Mouse (Mus musculus) cortical plate, adult 2 months (tissue): ENCODE data around the gene 1810024B03Rik.

Experiments used
- CTCF ChIP-seq: fragments of 200-500 bp; IDR thresholded peaks from 2 replicates; pipeline ENCODE4 v1.5.1; 2011; ENCODE audit warnings: mild to moderate bottlenecking, control low read depth, low read length; ENCODE audit not compliant: insufficient read depth; ENCODE audit errors: extremely low read depth
- POLR2A ChIP-seq: fragments of 200-500 bp; IDR thresholded peaks from 2 replicates; pipeline ENCODE4 v1.6.1; 2011; ENCODE audit warnings: mild to moderate bottlenecking, low read length, control low read depth; ENCODE audit not compliant: insufficient read depth; ENCODE audit errors: extremely low read depth

DNA sequence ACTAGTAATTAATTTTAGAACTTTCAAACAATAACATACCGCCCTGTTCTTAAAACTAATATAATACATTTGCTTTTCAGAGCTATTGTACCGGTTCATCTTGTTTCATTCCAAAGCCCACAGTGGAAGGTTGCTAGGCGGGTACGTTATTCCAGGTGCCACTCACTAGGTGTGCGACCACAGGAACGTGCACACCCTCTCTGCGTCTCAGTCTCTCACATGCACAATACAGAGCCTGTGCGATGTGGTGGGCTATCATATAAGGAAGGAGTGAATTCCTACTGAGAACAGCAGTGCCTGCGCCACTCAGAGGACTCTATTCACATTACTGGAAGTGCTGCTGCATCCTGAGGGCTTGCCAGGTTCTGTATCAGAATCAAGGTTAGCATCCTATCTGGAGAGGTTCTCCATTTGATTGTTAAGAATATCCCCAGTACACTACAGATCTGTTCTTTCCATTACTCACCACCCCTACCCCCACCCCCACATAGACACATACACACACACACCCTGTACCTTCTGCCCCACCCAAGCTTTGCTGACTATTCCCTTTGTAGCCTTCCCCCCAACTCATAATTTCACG lies 70.2 kb downstream of the 1810024B03Rik start:
- no peak for TF ChIP-seq CTCF
- TF ChIP-seq POLR2A = no peak
